Mouse (Mus musculus): Measurements from ENCODE around the gene Mettl21e.
"Not testable (repeated sequence)": the region's sequence is repeated elsewhere in the genome, so short reads cannot be mapped to it uniquely, and the experiment has no call there.

The Mettl21e gene

GRCm38 (mm10) chr1:44218876-44219275 lies at the start of gene Mettl21e:
TSS of gene Mettl21e (minus strand) at chr1:44218961.
- no peak for DNase-seq

- DNase-seq: not testable (repeated sequence)
Observed at GRCm38 (mm10) chr1:44240440-44240839, 21.7 kb upstream of the Mettl21e start.

GRCm38 (mm10) chr1:44239969-44240368 lies 21.2 kb upstream of the Mettl21e start:
- DNase-seq: no peak

- DNase-seq: no peak
Observed at GRCm38 (mm10) chr1:44237305-44237704, 18.5 kb upstream of the Mettl21e start.

GRCm38 (mm10) chr1:44235311-44235710 lies 16.6 kb upstream of the Mettl21e start:
- no peak for DNase-seq

- DNase-seq: not testable (repeated sequence)
Observed at GRCm38 (mm10) chr1:44234531-44234930, 15.8 kb upstream of the Mettl21e start.

- peak; percentile 37 for DNase-seq
Observed at GRCm38 (mm10) chr1:44229044-44229443, 10.3 kb upstream of the Mettl21e start.

GRCm38 (mm10) chr1:44217118-44217517 lies 1.6 kb downstream of the Mettl21e start:
- no peak for DNase-seq

- no peak for DNase-seq
Observed at GRCm38 (mm10) chr1:44216352-44217116, 2.2 kb downstream of the Mettl21e start.

- DNase-seq: no peak
Observed at GRCm38 (mm10) chr1:44214443-44214842, 4.3 kb downstream of the Mettl21e start.

GRCm38 (mm10) chr1:44202876-44203275 lies 15.9 kb downstream of the Mettl21e start:
- no peak for DNase-seq

- peak; percentile 30 for DNase-seq
Observed at GRCm38 (mm10) chr1:44198273-44199171, 20.2 kb downstream of the Mettl21e start.

GRCm38 (mm10) chr1:44186396-44186795 lies 32.4 kb downstream of the Mettl21e start:
- no peak for DNase-seq

GRCm38 (mm10) chr1:44178086-44178485 lies 40.7 kb downstream of the Mettl21e start:
- DNase-seq: no peak

GRCm38 (mm10) chr1:44173903-44174302 lies 44.9 kb downstream of the Mettl21e start:
- DNase-seq: no peak

GRCm38 (mm10) chr1:44172656-44173055 lies 46.1 kb downstream of the Mettl21e start:
- no peak for DNase-seq

GRCm38 (mm10) chr1:44167859-44168383 lies 50.8 kb downstream of the Mettl21e start:
- no peak for DNase-seq

- DNase-seq: no peak
Observed at GRCm38 (mm10) chr1:44162389-44162788, 56.4 kb downstream of the Mettl21e start.

- no peak for DNase-seq
Observed at GRCm38 (mm10) chr1:44161818-44162217, 56.9 kb downstream of the Mettl21e start.

- DNase-seq: no peak
Observed at GRCm38 (mm10) chr1:44158317-44158716, 60.4 kb downstream of the Mettl21e start.

GRCm38 (mm10) chr1:44155287-44155686 lies 63.5 kb downstream of the Mettl21e start:
- no peak for DNase-seq
